Mouse (Mus musculus) MEL-GATA-1-ER (cell line): Measurements from ENCODE around the gene Dusp14.

Source experiments
- DNase-seq: peaks from one replicate; pipeline ENCODE4 v3.0.0-alpha.2; 2012; ENCODE audit warnings: low read depth; ENCODE audit errors: extremely low read depth

Gene Dusp14

DNA sequence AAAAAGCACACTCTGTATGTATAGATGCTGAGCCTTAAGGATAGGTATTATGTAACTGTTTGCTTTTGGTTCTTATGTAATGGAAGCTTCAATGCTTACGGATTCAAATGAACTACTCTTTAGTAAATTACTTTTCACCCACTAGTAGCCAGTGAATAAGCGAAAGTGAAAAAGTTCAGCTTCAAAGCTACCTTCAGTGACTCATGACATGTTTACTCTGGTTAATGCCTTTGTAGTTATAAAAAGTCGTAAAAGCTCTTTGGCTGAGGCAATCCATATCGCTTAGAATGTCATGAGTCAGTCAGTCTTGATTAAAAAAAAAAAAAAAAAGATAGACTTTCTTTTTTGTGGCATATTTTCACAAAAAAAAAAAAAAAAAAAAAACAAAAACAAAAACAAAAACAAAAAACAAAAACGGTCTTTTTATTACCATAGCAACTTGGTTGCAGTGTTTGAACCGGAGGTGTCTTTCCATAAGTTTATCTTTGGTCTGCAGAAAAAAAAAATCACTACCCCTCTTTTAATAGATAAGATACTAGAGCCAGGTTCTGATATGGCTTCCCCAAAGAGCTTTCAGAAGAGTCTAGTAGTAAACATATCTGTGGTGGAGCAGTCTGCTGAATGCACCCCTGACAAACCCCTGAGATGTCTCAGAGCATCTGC lies 52.8 kb downstream of the Dusp14 start:
- no peak for DNase-seq

DNA sequence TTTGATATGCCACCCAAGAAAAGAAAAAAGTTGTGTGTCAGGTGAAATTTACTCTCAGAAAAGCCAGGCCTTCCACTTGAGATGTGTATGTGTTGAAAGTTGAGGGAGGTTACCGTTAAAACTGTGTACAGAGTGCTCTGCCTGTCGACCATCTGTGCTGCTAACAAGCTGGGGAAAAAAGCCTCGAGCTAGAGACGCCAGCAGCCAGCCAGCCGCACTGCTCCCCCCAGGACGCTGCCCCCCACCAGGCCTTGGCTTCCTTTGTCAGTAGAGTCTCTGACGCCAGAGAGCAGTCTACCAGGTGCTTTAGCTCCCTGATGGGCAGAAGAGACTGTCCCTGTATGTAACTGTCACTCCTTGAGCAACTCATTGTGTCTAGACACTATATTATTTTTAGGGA lies 56.0 kb downstream of the Dusp14 start:
- DNase-seq, result no peak

DNA sequence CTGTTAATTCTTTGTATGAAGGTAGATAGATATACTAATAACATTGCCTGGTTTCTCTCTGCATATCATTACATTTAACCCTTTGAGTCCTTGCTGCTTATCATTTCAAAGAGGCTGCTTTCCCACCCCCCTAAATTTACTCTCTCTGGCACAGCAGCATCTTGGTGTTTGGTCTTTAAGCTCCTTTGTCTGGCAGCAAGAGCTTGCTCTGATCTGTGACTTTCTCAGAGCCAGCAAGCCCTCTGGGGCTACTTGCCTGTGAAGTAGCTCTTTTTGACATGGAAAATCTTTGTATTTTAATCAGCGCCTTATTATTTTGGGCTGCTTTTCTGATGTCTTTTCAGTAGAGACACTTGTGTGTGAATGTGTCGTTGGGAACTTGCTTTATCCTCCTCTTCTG lies 57.5 kb downstream of the Dusp14 start:
- DNase-seq, result no peak

DNA sequence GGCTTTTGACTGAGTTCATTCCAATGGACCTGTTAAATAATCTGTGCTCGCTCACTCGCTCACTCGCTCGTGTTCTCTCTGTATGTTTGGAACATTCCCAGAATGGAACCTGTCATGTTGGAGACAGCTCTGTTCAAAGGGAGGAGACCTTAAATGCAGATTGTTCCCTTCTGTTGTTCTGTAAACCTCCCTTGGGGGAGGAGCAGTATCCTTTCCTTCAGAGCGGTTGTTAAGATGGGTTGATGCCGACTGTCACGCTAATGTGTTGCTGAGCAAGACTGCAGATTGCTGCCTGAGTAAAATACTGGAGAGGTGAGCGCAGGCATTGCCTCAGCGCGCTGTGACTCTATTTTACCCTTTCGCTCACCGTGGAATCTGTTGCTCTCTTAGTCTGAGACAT lies 58.0 kb downstream of the Dusp14 start:
- DNase-seq, result no peak

DNA sequence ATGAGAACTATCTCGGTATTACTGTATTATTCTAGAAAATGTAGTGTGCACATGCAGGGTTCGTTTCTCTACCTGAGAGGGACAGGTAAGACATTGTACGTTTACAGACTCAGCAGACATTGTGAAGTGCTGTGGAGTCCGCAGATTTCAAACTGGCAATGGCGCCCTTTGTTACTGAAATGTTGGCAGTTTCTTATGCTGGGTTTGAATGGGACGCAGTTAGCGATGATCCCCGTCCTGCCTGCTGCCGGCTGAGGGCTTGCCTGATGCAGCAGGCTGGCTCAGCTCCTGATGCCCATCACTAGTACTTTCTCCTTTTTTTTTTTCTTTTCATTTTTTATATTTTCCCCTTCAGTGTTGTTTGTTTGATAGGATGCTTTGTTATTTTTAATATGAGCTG lies 58.6 kb downstream of the Dusp14 start:
- DNase-seq, result no peak

DNA sequence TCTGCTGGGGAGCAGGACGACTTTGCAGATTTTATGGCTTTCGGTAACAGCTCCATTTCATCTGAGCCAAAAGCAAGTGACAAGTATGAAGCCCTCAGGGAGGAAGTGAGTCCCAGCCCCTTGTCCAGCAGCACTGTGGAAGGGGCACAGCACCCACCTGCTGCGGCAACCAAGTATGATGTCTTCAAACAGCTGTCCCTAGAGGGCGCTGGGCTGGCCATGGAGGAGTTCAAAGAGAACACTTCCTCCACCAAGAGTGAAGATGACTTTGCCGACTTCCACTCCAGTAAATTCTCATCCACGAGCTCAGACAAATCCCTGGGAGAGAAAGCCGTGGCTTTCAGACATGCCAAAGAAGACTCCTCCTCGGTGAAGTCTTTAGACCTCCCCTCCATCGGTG lies 60.1 kb downstream of the Dusp14 start:
- DNase-seq, result no peak

DNA sequence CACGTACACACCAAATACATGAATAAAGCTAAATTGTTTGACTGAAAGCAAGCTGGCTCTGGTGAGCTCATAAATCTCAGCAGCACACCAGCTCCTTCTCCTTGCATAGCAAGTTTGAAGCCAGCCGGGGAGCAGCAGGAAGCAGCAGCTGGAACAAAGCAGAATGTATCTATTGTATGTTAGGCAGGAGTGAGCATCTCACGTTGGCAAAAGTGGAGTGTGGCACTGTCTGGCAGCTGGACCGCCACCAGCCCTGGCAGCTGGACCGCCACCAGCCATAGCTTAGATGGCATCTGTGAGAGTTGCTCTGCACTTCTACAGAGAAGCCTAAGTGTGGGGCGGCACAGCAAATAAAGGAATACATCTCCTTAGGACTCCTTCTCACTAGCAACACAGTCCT lies 65.1 kb downstream of the Dusp14 start:
- no peak for DNase-seq

DNA sequence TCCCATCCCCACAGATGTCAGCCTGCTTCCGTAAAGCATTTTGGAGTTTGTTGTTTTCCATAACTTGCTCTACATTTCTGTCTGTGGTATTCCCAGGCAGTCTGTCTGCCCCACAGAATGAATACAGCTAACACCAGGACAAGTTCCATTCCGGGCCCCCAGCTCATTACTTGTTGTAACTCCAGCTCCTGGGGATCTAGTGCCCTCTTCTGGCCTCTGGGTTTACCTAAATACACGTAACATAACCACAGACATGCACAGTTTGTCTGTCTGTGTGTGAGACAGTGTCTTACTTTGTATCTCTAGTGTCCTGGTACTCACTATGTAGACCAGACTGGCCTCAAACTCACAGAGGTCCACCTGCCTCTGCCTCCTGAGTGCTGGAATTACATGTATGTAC lies 67.8 kb downstream of the Dusp14 start:
- DNase-seq, result no peak

DNA sequence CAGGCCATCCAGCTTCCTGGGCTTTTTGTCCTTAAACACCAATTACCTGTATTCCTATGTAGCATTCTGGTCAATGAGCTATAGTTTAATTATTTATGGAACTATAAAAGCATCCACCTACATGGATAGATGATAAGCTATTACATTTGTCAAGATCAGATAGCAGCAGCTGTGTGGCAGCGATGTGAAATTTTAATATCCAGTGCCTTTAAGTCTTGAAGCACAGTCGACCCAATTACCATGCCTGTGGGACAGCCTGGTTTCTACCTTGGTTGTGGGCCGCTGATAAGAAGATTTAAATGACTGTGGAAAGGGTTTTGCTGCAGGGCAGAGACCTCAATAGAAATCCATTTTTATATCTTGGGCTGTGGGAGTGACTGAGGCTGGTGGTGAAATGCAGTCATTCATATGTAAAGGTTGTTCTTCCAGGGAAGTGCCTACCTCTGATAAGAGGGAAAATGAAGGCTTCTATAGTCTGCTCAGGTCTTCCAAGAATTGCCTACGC lies 69.6 kb downstream of the Dusp14 start:
- no peak for DNase-seq

DNA sequence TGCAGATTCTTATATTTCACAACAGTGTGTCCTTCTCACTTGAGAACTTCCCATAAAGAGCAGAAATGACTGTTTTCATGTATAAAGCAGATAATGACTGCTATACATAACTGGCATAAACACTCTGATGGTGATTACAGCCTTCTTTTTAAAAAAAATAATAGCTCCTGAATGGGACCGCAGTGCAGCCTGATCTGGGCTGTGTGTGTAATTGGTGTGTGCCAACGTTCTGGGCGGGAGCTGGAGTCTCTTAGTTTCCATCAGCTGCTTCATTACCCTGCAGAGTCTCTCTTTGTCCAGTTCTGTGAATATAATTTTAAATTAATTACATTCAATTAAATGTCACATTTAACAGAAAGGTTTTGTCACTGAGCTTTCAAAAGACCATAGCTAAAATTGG lies 70.1 kb downstream of the Dusp14 start:
- no peak for DNase-seq
